Mouse (Mus musculus) MEL (cell line): ENCODE measurements around the gene Kifc1. TPM values are rescaled to one million over a fixed set of nuclear protein-coding genes. Genes with fewer than 3 reads are reported as not detected.

Experiments used
- DNase-seq: peaks from one replicate; pipeline ENCODE4 v3.0.0; 2011; ENCODE audit warnings: low read depth, low spot score
- H3K27ac ChIP-seq: 2 replicates; pipeline ENCODE4 v1.5.1; 2012; ENCODE audit warnings: low read depth, mild to moderate bottlenecking, control low read depth, low read length, moderate library complexity; ENCODE audit not compliant: control insufficient read depth
- H3K27me3 ChIP-seq, 2 experiments: fragments of 150-350 bp in 1 of 2; sonication (generic) in 1 of 2; 2 replicates each; pipeline ENCODE4 v1.6.1; 2012; ENCODE audit warnings: low read length in 2 of 2, mild to moderate bottlenecking in 2 of 2, improper control_type of control experiment in 1 of 2, moderate library complexity in 1 of 2; ENCODE audit not compliant: insufficient read depth in 2 of 2, control insufficient read depth in 1 of 2
- H3K36me3 ChIP-seq, 2 experiments: 2 replicates each; pipeline ENCODE4 v1.6.1; 2012 to 2014; ENCODE audit warnings: low read length in 2 of 2, improper control_type of control experiment in 1 of 2, inconsistent platforms in 1 of 2, mild to moderate bottlenecking in 1 of 2; ENCODE audit not compliant: insufficient read depth in 2 of 2, control insufficient read depth in 1 of 2
- H3K4me1 ChIP-seq, 2 experiments: fragments of 150-350 bp in 1 of 2; sonication (generic) in 1 of 2; 2 replicates each; pipeline ENCODE4 v1.6.1; 2012; ENCODE audit warnings: low read length in 2 of 2, improper control_type of control experiment in 1 of 2, mild to moderate bottlenecking in 1 of 2; ENCODE audit not compliant: insufficient read depth in 2 of 2, control insufficient read depth in 1 of 2
- H3K4me3 ChIP-seq, 2 experiments: fragments of 150-350 bp in 1 of 2; sonication (generic) in 1 of 2; 2 replicates each; pipeline ENCODE4 v1.5.1; 2012; ENCODE audit warnings: low read depth in 2 of 2, low read length in 2 of 2, mild to moderate bottlenecking in 2 of 2, moderate library complexity in 2 of 2, control low read depth in 1 of 2, improper control_type of control experiment in 1 of 2; ENCODE audit not compliant: control insufficient read depth in 1 of 2, insufficient read depth in 1 of 2
- H3K79me2 ChIP-seq: 2 replicates; pipeline ENCODE4 v1.6.1; 2012; ENCODE audit warnings: mild to moderate bottlenecking, low read length, moderate library complexity; ENCODE audit not compliant: control insufficient read depth, poor library complexity, insufficient read depth
- H3K9ac ChIP-seq: 2 replicates; pipeline ENCODE4 v1.6.1; 2012; ENCODE audit warnings: low read depth, mild to moderate bottlenecking, control low read depth, low read length, moderate library complexity; ENCODE audit not compliant: control insufficient read depth, poor library complexity, severe bottlenecking
- H3K9me3 ChIP-seq: fragments of 150-350 bp; sonication (generic); replicated peaks from 2 replicates; pipeline ENCODE4 v1.6.1; 2012; ENCODE audit warnings: mild to moderate bottlenecking, low read length, improper control_type of control experiment, moderate library complexity; ENCODE audit not compliant: insufficient read depth
- BHLHE40 ChIP-seq: IDR thresholded peaks from 2 replicates; pipeline ENCODE4 v1.6.1; 2012; ENCODE audit warnings: low read depth, mild to moderate bottlenecking, inconsistent platforms, low read length, improper control_type of control experiment, borderline replicate concordance
- CHD1 ChIP-seq: IDR thresholded peaks from 2 replicates; pipeline ENCODE4 v1.6.1; 2012; ENCODE audit warnings: low read depth, mild to moderate bottlenecking, inconsistent platforms, low read length, improper control_type of control experiment
- CHD2 ChIP-seq: IDR thresholded peaks from 2 replicates; pipeline ENCODE4 v1.6.1; 2011; ENCODE audit warnings: low read length, improper control_type of control experiment
- CTCF ChIP-seq, 3 experiments: IDR thresholded peaks in 2 of 3; conservative IDR thresholded peaks in 1 of 3; 2 replicates each; pipeline ENCODE4 v1.5.1; 2011 to 2012; ENCODE audit warnings: low read length in 3 of 3, low read depth in 2 of 3, mild to moderate bottlenecking in 2 of 3, improper control_type of control experiment in 1 of 3, inconsistent platforms in 1 of 3, mixed read lengths in 1 of 3, moderate library complexity in 1 of 3; ENCODE audit not compliant: control insufficient read depth in 1 of 3, insufficient read depth in 1 of 3, poor library complexity in 1 of 3, severe bottlenecking in 1 of 3
- E2F4 ChIP-seq: IDR thresholded peaks from 2 replicates; pipeline ENCODE4 v1.6.1; 2011; ENCODE audit warnings: low read depth, low read length, improper control_type of control experiment, borderline replicate concordance
- ETS1 ChIP-seq: IDR thresholded peaks from 2 replicates; pipeline ENCODE4 v1.6.1; 2012; ENCODE audit warnings: low read depth, mild to moderate bottlenecking, inconsistent platforms, low read length, improper control_type of control experiment, moderate library complexity
- GATA1 ChIP-seq: IDR thresholded peaks from 2 replicates; pipeline ENCODE4 v1.6.1; 2011; ENCODE audit warnings: low read depth, low read length, improper control_type of control experiment
- MAZ ChIP-seq: IDR thresholded peaks from 2 replicates; pipeline ENCODE4 v1.6.1; 2012; ENCODE audit warnings: low read depth, mild to moderate bottlenecking, inconsistent platforms, low read length, improper control_type of control experiment
- NELFE ChIP-seq: IDR thresholded peaks from 2 replicates; pipeline ENCODE4 v1.6.1; 2011; ENCODE audit warnings: low read depth, low read length, improper control_type of control experiment
- POLR2A ChIP-seq, 2 experiments: IDR thresholded peaks; 2 replicates each; pipeline ENCODE4 v1.6.1; 2011 to 2012; ENCODE audit warnings: low read length in 2 of 2, mild to moderate bottlenecking in 2 of 2, control low read depth in 1 of 2, improper control_type of control experiment in 1 of 2, low read depth in 1 of 2, moderate library complexity in 1 of 2; ENCODE audit not compliant: control insufficient read depth in 1 of 2, insufficient read depth in 1 of 2, poor library complexity in 1 of 2
- POLR2AphosphoS2 ChIP-seq: IDR thresholded peaks from 2 replicates; pipeline ENCODE4 v1.6.1; 2011; ENCODE audit warnings: low read length, improper control_type of control experiment
- POLR2AphosphoS5 ChIP-seq: IDR thresholded peaks from 2 replicates; pipeline ENCODE4 v1.6.1; 2012; ENCODE audit warnings: low read depth, borderline replicate concordance, mild to moderate bottlenecking, inconsistent platforms, low read length, moderate library complexity, mixed read lengths
- RAD21 ChIP-seq: IDR thresholded peaks from 2 replicates; pipeline ENCODE4 v1.6.1; 2011; ENCODE audit warnings: mild to moderate bottlenecking, low read depth, low read length, improper control_type of control experiment
- SIN3A ChIP-seq: IDR thresholded peaks from 2 replicates; pipeline ENCODE4 v1.6.1; 2012; ENCODE audit warnings: low read length, improper control_type of control experiment, inconsistent platforms
- TCF12 ChIP-seq: IDR thresholded peaks from 2 replicates; pipeline ENCODE4 v1.6.1; 2014; ENCODE audit warnings: low read depth, mild to moderate bottlenecking, inconsistent platforms, low read length, improper control_type of control experiment, moderate library complexity
- USF2 ChIP-seq, 2 experiments: IDR thresholded peaks; 2 replicates each; pipeline ENCODE4 v1.6.1; 2011 to 2012; ENCODE audit warnings: improper control_type of control experiment in 2 of 2, low read length in 2 of 2, borderline replicate concordance in 1 of 2, inconsistent platforms in 1 of 2, low read depth in 1 of 2, mild to moderate bottlenecking in 1 of 2; ENCODE audit not compliant: insufficient read depth in 1 of 2
- ZC3H11A ChIP-seq: IDR thresholded peaks from 2 replicates; pipeline ENCODE4 v1.6.1; 2012; ENCODE audit warnings: low read depth, mild to moderate bottlenecking, inconsistent platforms, low read length, improper control_type of control experiment
- ZKSCAN1 ChIP-seq: IDR thresholded peaks from 2 replicates; pipeline ENCODE4 v1.6.1; 2012; ENCODE audit warnings: low read depth, mild to moderate bottlenecking, inconsistent platforms, low read length, improper control_type of control experiment, moderate library complexity
- ZNF384 ChIP-seq: IDR thresholded peaks from 2 replicates; pipeline ENCODE4 v1.6.1; 2012; ENCODE audit warnings: low read depth, mild to moderate bottlenecking, inconsistent platforms, low read length, improper control_type of control experiment
- polyA plus RNA-seq, 2 experiments: library from polyadenylated mRNA; stranded (reverse) in 1 of 2; unstranded in 1 of 2; fragments of >175 nt in 1 of 2; fragments of >200 nt in 1 of 2; gene quantifications; 2 replicates each; pipeline versions ENCODE4 v1.2.1 to v1.2.4; 2012; ENCODE audit warnings: low replicate concordance in 2 of 2, low read depth in 1 of 2; ENCODE audit not compliant: insufficient read length in 2 of 2, insufficient read depth in 1 of 2, missing spikeins in 1 of 2
- total RNA-seq: library from RNA; depleted of rRNA; stranded (reverse); fragments of 300-350 nt; gene quantifications from 2 replicates; pipeline ENCODE4 v1.2.3, GENCODE M21; 2012

The Kifc1 gene
- total and polyA plus RNA-seq, 3 experiments: 17.1 to 53.5 TPM; not detected in 1

DNA sequence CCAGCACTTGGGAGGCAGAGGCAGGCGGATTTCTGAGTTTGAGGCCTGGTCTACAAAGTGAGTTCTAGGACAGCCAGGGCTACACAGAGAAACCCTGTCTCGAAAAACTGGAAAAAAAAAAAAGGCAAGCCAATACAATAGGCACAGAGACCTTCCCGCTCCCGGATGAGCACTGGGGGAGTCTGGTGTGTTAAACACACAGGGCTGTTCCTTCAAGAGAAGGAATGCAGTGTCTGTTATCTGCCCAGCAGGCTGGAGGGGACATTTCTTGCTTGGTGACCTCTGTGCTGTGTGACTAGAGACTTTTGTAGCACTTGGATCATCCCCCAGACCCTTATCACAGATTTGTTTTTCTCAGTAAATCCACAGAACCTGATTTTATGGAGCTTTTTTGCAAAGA lies 11.2 kb upstream of the Kifc1 start:
- no peak for DNase-seq
- Histone ChIP-seq H3K36me3 (peaks cover 0 to 30% of the 10 kb centered on the region in 2 experiments; a peak in 2 of 4 replicates), H3K27ac (no peak overlapping the region), H3K9ac (no peak overlapping the region), H3K9me3 (no peaks in the 10 kb centered on the region), H3K27me3 (no peaks in the 10 kb centered on the region), H3K4me3 (peak overlapping the region in 1 of 2 experiments; percentile 45; a peak in 1 of 4 replicates), H3K4me1 (peaks cover 21 to 47% of the 10 kb centered on the region in 2 experiments), H3K79me2 (no peaks in the 10 kb centered on the region)
- no peak for TF ChIP-seq ZKSCAN1
- no peak for TF ChIP-seq MAZ
- TF ChIP-seq RAD21: no peak
- TF ChIP-seq BHLHE40: no peak
- TF ChIP-seq CHD1: no peak
- TF ChIP-seq CTCF (IDR thresholded peaks at IDR 0.05 in 2 of 3, conservative IDR thresholded peaks at IDR 0.05 in 1 of 3; ENCODE audit: control insufficient read depth in 1 of 3, insufficient read depth in 1 of 3, low read depth in 2 of 3, low read length in 3 of 3, poor library complexity in 1 of 3, severe bottlenecking in 1 of 3): no peak
- no peak for TF ChIP-seq SIN3A
- TF ChIP-seq USF2 (IDR thresholded peaks at IDR 0.05; ENCODE audit: borderline replicate concordance in 1 of 2, insufficient read depth in 1 of 2, low read depth in 1 of 2, low read length in 2 of 2): no peak
- no peak for TF ChIP-seq NELFE
- TF ChIP-seq E2F4: no peak
- no peak for TF ChIP-seq POLR2A (IDR thresholded peaks at IDR 0.05; ENCODE audit: control insufficient read depth in 1 of 2, insufficient read depth in 1 of 2, low read depth in 1 of 2, low read length in 2 of 2, poor library complexity in 1 of 2)
- TF ChIP-seq GATA1: no peak
- no peak for TF ChIP-seq POLR2AphosphoS2
- no peak for TF ChIP-seq CHD2
- no peak for TF ChIP-seq ZC3H11A
- no peak for TF ChIP-seq TCF12
- TF ChIP-seq POLR2AphosphoS5: no peak
- no peak for TF ChIP-seq ETS1

DNA sequence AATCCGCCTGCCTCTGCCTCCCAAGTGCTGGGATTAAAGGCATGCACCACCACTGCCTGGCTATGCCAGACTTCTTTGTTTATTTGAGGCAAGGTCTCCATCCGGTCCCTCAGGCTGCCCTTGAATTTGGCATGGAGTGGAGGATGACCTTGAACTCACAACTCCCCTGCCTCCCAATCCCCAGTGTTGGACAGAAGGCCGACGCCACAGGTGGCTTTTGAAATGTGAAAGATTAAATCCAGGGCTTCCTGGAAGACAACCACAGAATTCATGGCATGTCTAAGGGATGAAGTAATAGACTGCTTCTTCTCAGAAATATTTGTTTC lies 10.5 kb upstream of the Kifc1 start:
- no peak overlapping the region for H3K27ac ChIP-seq
- H3K4me3 ChIP-seq: no peak overlapping the region
- TF ChIP-seq BHLHE40 (no peak), ZNF384 (peak; percentile 50)
- TF ChIP-seq, all 39 proteins: peak for 1
- no peaks in the 10 kb centered on the region for H3K9me3 ChIP-seq
- no peaks in the 10 kb centered on the region for H3K27me3 ChIP-seq
- H3K36me3 ChIP-seq: peaks cover 0 to 30% of the 10 kb centered on the region in 2 experiments; a peak in 2 of 4 replicates
- peaks cover 21 to 47% of the 10 kb centered on the region in 2 experiments for H3K4me1 ChIP-seq
- no peak for DNase-seq
- no peak overlapping the region for H3K9ac ChIP-seq
- H3K79me2 ChIP-seq: no peaks in the 10 kb centered on the region
